Mouse (Mus musculus) cerebellum, postnatal 10 days (tissue): ENCODE measurements at regions not wholly inside any gene's neighbourhood (a gene's known extent, or its start where the extent isn't known, plus 50 kb on each side); places are given as distances from the start of the nearest gene placed in this dataset.

Experiments used
- DNase-seq, 2 experiments: peaks; one replicate each; pipeline ENCODE4 v3.0.0; 2021; ENCODE audit warnings: mixed read lengths in 2 of 2

DNA sequence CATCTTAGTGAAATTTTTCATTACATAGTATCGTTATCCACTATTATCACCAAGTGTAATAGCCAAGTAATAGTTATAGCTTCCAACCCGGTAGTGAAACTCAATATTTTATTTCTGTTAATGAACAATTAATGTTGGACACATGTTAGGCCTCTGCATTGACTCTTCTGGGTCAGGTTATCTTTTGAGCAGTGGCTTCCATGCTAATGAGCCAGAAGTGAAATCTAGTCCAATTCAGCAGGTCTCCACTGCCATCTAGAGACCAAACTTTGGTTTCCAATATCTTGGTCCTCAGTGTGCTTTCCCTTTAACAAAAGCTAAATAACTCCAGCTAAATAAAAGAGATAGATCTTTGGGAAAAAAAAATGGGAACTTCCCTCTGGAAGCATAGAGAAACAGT lies 258.9 kb upstream of the Aldoart1 start:
- DNase-seq: peak; percentile 42
